Mouse (Mus musculus) embryonic fibroblast, embryonic 13.5 days (primary cell): ENCODE results near the gene Gadd45b. TPM values are rescaled to one million over a fixed set of nuclear protein-coding genes. Genes with fewer than 3 reads are reported as not detected.

Source experiments
- H3K27ac ChIP-seq: 2 replicates; pipeline ENCODE4 v1.5.1; 2012; ENCODE audit warnings: low read length, control low read depth, inconsistent platforms; ENCODE audit not compliant: insufficient read depth
- H3K4me1 ChIP-seq: 2 replicates; pipeline ENCODE4 v1.6.1; 2011; ENCODE audit warnings: low read length; ENCODE audit not compliant: control insufficient read depth, insufficient read depth
- H3K4me3 ChIP-seq: 2 replicates; pipeline ENCODE4 v1.5.1; 2011; ENCODE audit warnings: mild to moderate bottlenecking, control low read depth, low read length; ENCODE audit not compliant: insufficient read depth
- CTCF ChIP-seq: IDR thresholded peaks from 2 replicates; pipeline ENCODE4 v1.5.1; 2011; ENCODE audit warnings: mild to moderate bottlenecking, control low read depth, low read length, moderate library complexity, borderline replicate concordance; ENCODE audit not compliant: insufficient read depth
- POLR2A ChIP-seq: IDR thresholded peaks from 2 replicates; pipeline ENCODE4 v1.6.1; 2011; ENCODE audit warnings: low read depth, mild to moderate bottlenecking, control low read depth, low read length, moderate library complexity
- polyA plus RNA-seq: library from polyadenylated mRNA; stranded (reverse); fragments of >200 nt; gene quantifications from 2 replicates; pipeline ENCODE4 v1.2.4, GENCODE M21; 2011; ENCODE audit warnings: low read depth; ENCODE audit not compliant: missing spikeins, insufficient read length

The Gadd45b gene
- polyA plus RNA-seq, 1 experiment = 45.7 TPM

- Histone ChIP-seq H3K27ac (peak overlapping the region; percentile 70), H3K4me1 (peaks cover 34% of the 10 kb centered on the region), H3K4me3 (no peak overlapping the region)
- TF ChIP-seq POLR2A (no peak), CTCF (no peak)
Observed at GRCm38 (mm10) chr10:80940988-80941347, 11.1 kb downstream of the Gadd45b start.

DNA sequence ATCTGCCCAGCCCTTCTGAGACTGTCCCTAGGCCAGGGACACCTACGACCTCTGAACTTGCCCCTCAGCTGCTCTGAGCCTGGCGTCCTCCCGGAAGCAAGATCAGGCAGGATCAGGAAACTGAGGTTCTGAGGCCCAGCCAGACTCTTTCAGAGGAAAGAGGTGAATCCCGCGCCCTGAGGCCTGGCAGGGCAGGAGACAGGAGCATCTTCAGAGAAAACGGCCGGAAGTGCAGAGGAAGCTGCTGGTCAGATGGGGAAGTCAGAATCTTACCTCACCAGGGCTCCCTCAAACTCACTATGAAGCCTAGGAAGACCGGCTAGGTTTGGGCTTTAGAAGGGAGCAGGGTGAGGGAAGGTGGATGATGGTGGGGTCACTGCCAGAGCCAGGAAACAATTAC is 13.0 kb downstream of the Gadd45b start:
- Histone ChIP-seq H3K27ac (no peak overlapping the region), H3K4me1 (peaks cover 26% of the 10 kb centered on the region), H3K4me3 (no peak overlapping the region)
- TF ChIP-seq POLR2A = no peak
- TF ChIP-seq CTCF = no peak

DNA sequence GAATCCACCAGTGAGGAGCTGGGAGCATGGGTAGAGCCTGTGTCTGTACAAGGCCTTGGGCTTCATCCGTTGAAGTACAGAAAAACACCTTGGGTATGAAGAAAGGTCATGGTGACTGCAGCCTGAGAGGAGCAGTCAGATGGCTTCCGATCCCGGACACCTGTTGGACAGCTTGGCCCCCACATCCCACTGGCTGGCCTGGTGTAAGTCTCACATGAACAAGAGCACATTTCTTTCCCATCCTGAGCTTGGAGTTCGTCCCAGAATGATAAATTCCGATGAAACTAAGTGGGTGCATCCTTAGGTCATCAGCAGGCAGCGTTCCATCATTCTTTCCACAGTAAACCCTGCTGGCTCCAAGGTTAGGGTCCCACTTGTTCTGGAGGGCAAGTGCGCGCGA is 13.8 kb downstream of the Gadd45b start:
- Histone ChIP-seq H3K4me1 (peaks cover 23% of the 10 kb centered on the region), H3K27ac (no peak overlapping the region), H3K4me3 (no peak overlapping the region)
- TF ChIP-seq POLR2A (no peak), CTCF (no peak)

DNA sequence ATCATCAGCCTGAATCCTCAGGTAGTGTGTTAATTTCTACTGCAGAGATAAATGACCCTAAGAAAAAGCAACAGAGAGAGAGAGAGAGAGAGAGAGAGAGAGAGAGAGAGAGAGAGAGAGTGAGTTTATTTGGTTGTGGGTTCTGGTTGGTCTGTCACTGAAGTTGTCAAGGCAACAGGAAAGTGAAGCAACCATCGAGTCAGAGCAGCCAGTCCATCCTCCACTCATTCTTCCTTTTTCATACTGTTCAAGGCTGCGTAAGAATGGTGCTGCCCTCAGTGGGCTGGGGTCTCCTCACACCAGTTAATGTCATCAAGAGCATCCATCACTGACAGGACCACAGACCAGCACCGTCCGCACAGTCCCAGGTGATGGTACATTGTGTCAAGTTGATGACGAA is 14.4 kb downstream of the Gadd45b start:
- Histone ChIP-seq H3K27ac (no peak overlapping the region), H3K4me1 (peaks cover 20% of the 10 kb centered on the region), H3K4me3 (no peak overlapping the region)
- TF ChIP-seq CTCF (no peak), POLR2A (no peak)

GRCm38 (mm10) chr10:80946684-80947437 is 17.0 kb downstream of the Gadd45b start:
- Histone ChIP-seq H3K27ac (no peak overlapping the region), H3K4me1 (peaks cover 8% of the 10 kb centered on the region), H3K4me3 (no peak overlapping the region)
- TF ChIP-seq CTCF = no peak
- TF ChIP-seq POLR2A = no peak

DNA sequence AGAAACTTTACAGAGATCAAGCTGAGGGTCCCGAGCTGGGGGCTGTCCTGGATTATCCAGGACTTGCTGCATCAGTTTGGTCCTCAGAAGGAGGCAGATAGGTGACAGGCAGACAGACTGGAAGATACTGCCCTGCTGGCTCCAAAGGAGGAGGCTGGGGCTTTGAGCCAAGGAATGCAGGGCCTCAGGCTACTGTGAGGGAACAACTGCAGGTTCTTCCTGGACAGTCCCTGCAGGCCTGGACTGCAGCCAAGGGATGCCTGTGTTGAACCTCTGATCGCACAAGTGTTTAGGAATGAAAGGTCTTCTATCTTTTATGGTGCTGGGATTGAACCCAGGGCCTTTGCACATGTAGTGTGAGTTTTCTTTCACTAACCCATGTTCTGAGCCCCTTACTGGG is 17.9 kb downstream of the Gadd45b start:
- Histone ChIP-seq H3K27ac (0 out of 2 replicates have a peak overlapping the region, but pooled peaks have one; percentile 1), H3K4me3 (no peak overlapping the region), H3K4me1 (peaks cover 8% of the 10 kb centered on the region)
- TF ChIP-seq POLR2A = no peak
- TF ChIP-seq CTCF = no peak

DNA sequence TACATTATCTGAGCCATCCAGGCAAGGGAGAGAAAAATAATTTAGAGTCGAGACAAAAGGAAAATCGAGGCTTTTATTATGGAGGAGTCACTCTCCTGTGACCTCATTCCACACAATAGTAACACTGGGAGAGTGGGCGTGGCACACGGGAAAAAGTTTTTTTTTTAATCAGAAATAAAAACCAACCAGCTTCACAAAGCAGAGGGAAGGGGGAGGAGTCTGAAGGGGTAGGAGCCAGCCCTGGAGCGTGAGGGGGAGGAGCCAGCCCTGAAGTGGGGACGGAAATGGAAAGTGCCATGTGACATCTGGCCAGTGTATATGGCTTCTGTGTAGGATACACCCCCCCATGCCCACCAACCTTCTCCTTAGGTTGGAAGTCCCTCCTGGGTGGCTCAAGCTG is 18.7 kb downstream of the Gadd45b start:
- H3K27ac ChIP-seq = no peak overlapping the region
- no peak for TF ChIP-seq POLR2A
- no peak for TF ChIP-seq CTCF
- H3K4me3 ChIP-seq = no peak overlapping the region
- H3K4me1 ChIP-seq = peaks cover 8% of the 10 kb centered on the region

DNA sequence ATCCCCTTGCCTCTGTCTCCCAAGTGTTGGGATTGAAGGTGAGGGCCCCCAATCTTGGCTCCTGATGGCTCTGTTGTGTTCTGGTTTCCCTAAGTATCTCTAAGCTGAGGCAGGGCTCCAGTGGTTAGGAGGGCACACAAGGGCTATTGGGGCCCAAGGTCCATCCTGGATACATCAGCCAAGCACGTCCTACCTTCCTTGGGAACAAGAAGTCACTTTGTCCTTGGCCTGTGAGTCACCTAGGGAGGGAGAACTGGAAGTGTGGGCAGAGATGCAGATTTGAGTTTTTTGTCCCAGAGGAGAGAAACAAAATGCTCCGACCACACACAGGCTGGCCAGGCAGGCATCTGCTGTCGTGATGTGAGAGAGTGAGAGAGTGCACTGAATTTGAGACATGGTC is 19.2 kb downstream of the Gadd45b start:
- TF ChIP-seq POLR2A (no peak), CTCF (no peak)
- Histone ChIP-seq H3K4me3 (no peak overlapping the region), H3K4me1 (peaks cover 8% of the 10 kb centered on the region), H3K27ac (no peak overlapping the region)

DNA sequence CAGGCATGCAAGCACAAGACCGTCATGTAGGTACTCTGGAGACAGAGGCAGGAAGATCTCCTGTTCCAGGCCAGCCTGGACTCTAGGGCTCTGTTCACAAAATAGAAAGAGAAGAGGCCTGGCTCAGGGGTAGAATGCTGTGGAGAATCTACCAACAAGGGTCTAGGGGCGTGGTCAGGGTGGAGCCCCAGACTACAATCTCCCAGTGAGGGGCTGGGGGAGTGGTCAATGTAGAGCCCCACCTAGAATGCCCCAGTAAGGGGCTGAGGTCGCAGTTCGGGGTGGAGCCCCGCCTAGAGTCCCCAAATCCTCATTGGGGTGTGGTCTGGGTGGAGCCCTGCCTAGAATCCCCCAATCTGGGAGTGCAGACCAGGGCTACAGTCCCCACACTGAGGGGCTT is 20.4 kb downstream of the Gadd45b start:
- no peak for TF ChIP-seq CTCF
- TF ChIP-seq POLR2A = no peak
- peaks cover 12% of the 10 kb centered on the region for H3K4me1 ChIP-seq
- no peak overlapping the region for H3K27ac ChIP-seq
- no peak overlapping the region for H3K4me3 ChIP-seq

DNA sequence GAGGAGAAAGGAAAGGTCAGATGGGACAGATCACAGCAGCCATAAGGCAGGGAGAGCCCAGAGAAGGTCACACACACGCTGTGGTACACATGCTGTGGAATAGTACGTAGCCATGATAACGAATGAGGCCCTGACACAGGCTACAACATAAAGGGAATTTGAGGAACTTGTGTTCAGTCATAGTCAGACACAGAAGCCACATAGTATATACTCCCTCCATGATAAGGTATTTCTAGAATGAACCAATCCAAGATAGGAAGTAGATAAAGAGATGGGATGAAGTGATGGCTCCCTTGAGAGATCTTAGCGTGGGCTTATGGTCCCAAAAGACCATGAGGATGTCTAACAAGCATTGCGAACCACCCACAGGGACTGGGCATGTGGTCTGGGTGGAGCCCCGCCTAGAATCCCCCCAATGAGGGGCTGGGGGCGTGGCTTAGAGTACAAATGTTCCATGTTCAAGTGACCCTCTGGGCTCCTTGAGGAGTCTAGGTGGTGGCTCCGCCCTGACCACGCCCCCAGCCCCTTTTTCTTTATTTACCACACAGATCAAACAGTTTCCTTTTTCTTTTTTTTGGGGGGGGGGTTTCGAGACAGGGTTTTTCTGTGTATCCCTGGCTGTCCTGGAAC is 22.0 kb downstream of the Gadd45b start:
- H3K27ac ChIP-seq = no peak overlapping the region
- TF ChIP-seq POLR2A (no peak), CTCF (no peak)
- H3K4me3 ChIP-seq = no peak overlapping the region
- peaks cover 12% of the 10 kb centered on the region for H3K4me1 ChIP-seq
